Mouse (Mus musculus): Measurements from ENCODE around the gene Dnaic2.

Dnaic2 gene

DNA sequence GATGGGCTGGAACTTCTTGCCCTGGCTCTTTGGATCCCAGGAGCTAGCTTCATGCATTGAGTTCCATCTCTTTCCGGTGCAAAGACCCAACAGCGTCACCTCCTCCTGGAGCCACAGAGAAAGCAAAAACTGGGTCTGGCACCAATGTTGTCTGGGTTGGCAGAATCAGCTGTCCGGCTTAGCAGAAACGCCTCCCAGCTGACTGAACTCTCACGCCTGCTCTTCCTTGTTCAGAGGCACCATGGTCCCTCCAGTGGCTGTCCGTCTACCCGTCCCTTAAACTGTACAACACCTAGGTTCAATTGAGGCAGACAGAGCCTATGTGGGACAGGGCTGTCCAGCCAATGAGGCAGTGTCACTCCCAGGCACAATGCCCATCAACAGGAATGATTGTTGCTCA lies 70.0 kb downstream of the Dnaic2 start:
- no peak for DNase-seq (ENCODE audit: low read depth, low spot score)

DNA sequence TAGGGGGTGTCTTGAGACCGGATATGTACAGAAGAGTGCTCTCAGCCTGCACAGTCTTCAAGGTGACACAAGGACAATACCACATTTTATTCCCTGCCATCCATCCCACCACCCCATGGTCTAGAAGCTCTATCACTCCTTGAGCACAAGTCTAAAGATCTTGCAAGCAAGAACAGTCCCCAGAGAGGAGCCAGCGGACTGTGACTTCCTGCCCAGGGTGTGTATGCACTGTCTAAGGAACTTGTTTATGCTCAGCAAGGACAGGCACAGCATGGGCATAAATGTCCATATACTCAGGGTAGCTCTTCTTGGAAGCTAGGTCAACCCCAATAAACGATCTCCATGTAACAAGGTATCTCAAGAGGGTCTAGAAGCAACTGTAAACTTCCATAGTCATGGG lies 70.8 kb downstream of the Dnaic2 start:
- no peak for DNase-seq (ENCODE audit: low read depth, low spot score)

DNA sequence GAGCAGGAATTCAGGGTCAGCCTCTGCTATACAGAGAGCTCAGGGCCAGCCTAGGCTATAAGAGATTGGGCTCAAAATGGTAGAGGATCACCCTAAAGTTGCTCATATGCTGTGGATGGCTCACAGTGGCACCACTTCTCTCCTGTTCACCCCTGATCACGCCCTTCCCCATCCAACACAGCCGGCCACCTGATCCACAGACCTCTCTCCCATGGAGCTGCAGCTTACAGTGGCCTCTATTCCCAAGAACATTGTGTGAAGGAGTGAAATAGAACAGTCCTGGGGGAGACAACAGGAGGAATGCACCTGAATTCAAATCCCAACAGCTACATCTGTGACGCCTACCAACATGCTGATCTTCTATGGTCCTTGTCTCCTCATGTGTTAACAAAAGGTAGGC lies 71.4 kb downstream of the Dnaic2 start, which contains the start of gene Gpr142:
Gene Gpr142 (plus strand): TSS at position 301 of the 400 bp plus-strand sequence.
- DNase-seq (ENCODE audit: low read depth, low spot score), result no peak

DNA sequence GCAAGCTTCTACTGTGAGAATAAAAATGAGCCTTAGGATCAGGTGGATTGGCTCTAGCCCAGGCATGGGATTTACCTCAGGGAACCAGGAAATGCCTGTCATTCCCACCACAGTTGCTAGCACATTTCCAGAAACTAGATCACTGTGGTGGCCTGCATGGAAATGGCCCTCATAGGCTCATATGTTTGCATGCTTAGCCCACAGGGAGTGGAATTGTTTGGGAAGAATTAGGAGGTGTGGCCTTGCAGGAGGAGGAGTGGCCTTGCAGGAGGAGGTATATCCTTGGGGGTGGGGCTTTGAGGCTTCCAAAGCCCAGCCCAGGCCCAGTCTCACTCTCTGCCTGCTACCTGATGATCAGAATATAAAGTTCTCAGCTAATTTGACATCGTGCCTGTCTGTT lies 74.7 kb downstream of the Dnaic2 start:
- no peak for DNase-seq (ENCODE audit: low read depth, low spot score)

DNA sequence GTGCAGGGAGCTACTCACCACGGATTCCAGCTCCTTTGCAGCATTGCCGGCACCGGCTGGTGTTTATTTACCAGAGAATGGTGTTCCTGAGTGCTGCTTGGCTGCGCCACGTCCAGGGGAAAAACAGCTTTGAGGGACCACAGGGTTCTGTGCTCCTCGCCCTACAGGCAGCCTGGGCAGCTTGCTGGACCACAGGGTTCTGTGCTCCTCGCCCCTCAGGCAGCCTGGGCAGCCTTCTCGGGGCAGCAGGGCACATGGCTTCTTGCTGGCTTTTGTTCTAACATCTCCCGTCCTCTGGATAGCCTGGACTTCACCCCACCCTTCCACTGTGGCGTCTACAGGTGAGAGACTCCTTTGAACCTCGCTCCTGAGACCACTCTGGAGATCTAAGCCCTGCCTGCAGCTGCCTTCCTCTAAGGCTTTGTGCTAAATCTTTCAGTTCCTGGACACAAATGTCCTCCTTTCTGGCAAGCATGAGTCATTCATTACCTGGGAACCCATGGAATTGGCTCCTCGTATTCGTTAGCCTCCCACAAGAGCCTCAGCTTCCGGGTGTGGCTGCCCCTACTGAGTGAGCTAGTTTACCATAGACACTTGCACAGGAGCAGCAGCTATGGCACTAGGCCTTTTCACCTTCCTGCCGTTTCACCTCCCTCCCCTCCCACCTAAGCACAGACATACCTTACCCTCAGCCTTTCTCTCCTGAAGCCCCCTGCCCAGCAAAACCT lies 75.5 kb downstream of the Dnaic2 start:
- DNase-seq (ENCODE audit: low read depth, low spot score), result no peak

DNA sequence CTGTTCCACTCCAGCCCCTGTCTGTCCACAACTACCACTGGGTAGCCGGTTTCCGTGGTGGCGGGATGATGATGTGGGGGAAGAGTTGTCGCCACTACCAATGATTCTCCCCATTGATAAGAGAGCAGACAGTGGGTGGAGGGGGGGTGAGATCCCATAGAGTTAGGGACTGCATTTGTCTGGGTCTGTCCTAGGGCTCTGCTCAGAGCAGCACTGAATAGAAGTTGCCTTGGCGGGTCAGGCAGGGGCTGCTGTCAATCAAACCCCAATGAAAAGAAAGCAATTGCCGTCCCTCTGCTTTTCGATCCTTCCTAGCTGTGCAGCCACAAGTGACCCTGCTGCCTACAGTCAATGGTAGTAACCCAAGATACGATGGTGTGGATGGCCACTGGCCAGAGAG lies 76.8 kb downstream of the Dnaic2 start:
- DNase-seq (ENCODE audit: low read depth, low spot score), result no peak

DNA sequence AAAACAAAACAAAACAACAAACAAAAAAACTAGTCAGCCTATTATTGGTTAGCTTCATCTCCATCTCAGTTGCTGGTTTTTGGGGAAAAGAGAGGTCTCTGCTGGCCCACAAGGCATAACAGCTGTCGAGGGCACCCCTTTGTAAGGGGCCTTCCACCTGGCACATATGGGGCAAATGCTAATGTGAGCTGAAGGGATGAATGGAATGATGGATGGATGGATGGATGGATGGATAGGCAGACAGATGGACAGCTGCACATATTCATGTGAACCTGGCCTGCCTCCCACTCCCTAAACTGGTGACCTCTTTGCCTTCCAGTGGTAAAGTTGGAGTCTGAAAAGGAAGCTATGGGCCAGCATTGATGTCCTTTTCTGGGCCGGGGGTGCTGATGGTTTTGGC lies 79.8 kb downstream of the Dnaic2 start:
- no peak for DNase-seq (ENCODE audit: low read depth, low spot score)

Measured in CD4-positive helper T cell, adult 2 months (primary cell).